Mouse (Mus musculus) spleen, adult 2 months (tissue): ENCODE data around the gene Hgf.

Source experiments
- CTCF ChIP-seq: fragments of 200-500 bp; IDR thresholded peaks from 2 replicates; pipeline ENCODE4 v1.5.1; 2011; ENCODE audit warnings: mild to moderate bottlenecking, inconsistent platforms; ENCODE audit not compliant: insufficient read depth, insufficient read length, insufficient replicate concordance; ENCODE audit errors: extremely low read depth
- POLR2A ChIP-seq: fragments of 200-500 bp; IDR thresholded peaks from 2 replicates; pipeline ENCODE4 v1.6.1; 2011; ENCODE audit warnings: low read depth, low read length, inconsistent platforms

- no peak for TF ChIP-seq CTCF
- no peak for TF ChIP-seq POLR2A
Measured at GRCm38 (mm10) chr5:16647701-16648100, 94.4 kb downstream of the Hgf start.
